Mouse (Mus musculus) embryonic stem cell, embryonic (primary cell): ENCODE measurements around the gene Med29.

ENCODE experiments used
- CTCF ChIA-PET, 4 experiments: fragments of 300-600 bp in 2 of 4; fragments of 350-600 bp in 2 of 4; sonication (Branson Sonifier 250); formaldehyde crosslinking; loops; one replicate each; lab custom pipeline; 2022; ENCODE audit warnings: inconsistent platforms in 2 of 4; lab: Charles Lee
- POLR2A ChIA-PET, 4 experiments: fragments of 300-600 bp in 2 of 4; fragments of 350-600 bp in 2 of 4; sonication (Branson Sonifier 250); formaldehyde crosslinking; loops; one replicate each; lab custom pipeline; 2022; ENCODE audit warnings: antibody characterized with exemption in 4 of 4, inconsistent platforms in 1 of 4; lab: Charles Lee

Gene Med29

GRCm38 (mm10) chr7:28385196-28385595 lies 7.3 kb downstream of the Med29 start:
- CTCF ChIA-PET = interaction anchor here in 2 of 4 experiments (0.6 to 2.1 kb wide), 3 partner anchors 10 to 846 kb away, joined by 4 to 11 read pairs (median 5); no protein-coding TSS in a partner anchor
- POLR2A ChIA-PET = interaction anchor here in 2 of 4 experiments (1.6 to 37.0 kb wide), 9 partner anchors 5 to 47 kb away, joined by 3 to 1116 read pairs (median 350); partner anchors contain the start of genes Med29 (in 2 of the 2), Paf1 (in 2 of the 2), Plekhg2 (in 2 of the 2) and Rps16 (in 2 of the 2)

GRCm38 (mm10) chr7:28384162-28384561 lies 8.3 kb downstream of the Med29 start:
- CTCF ChIA-PET = interaction anchor here in 2 of 4 experiments (0.6 to 0.7 kb wide), 2 partner anchors 9 to 58 kb away, joined by 3 read pairs; no protein-coding TSS in a partner anchor

GRCm38 (mm10) chr7:28383606-28384005 lies 8.9 kb downstream of the Med29 start:
- ChIA-PET POLR2A (interaction anchor here in 3 of 4 experiments (0.6 to 37.0 kb wide), 24 partner anchors 5 to 827 kb away, joined by 3 to 1116 read pairs (median 6); partner anchors contain the start of genes Med29 (in 3 of the 3), Paf1 (in 3 of the 3), Dll3 (in 2 of the 3) and Plekhg2 (in 2 of the 3)), CTCF (interaction anchor here in 2 of 4 experiments (0.7 to 1.2 kb wide), 2 partner anchors 39 to 57 kb away, joined by 3 to 4 read pairs; no protein-coding TSS in a partner anchor)

More at GRCm38 (mm10) chr7:28384162-28384561, 8.3 kb downstream of the Med29 start:
- POLR2A ChIA-PET = interaction anchor here in 3 of 4 experiments (0.8 to 37.0 kb wide), 19 partner anchors 5 to 102 kb away, joined by 3 to 1116 read pairs (median 12); partner anchors contain the start of genes Med29 (in 3 of the 3), Paf1 (in 3 of the 3), Dll3 (in 2 of the 3) and Plekhg2 (in 2 of the 3)

DNA sequence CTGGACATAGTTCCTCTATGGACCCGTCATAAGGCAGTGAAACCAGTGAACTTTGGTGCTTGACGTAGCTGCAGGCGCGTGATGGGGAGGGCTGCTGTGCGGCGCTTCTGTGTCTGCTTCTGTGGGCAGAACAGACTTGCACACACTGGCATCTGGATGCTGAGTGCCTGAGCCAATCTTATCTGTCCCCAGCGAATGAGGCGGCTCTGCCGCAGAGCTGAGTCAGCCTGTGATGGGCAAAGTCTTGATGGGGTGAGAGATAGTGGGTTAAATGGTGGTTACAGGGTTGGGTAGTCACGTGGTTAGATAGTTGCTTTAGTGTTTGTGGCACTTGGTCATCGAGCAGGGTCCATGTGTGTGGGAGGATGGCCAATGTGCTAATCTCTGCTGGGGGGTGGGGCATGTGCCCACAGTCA lies 9.5 kb downstream of the Med29 start:
- ChIA-PET POLR2A (interaction anchor here in 3 of 4 experiments (0.6 to 37.0 kb wide), 40 partner anchors 4 to 974 kb away, joined by 3 to 1116 read pairs (median 5); partner anchors contain the start of genes Med29 (in 3 of the 3), Paf1 (in 3 of the 3), Rps16 (in 3 of the 3) and Dll3 (in 2 of the 3)), CTCF (interaction anchor here in 2 of 4 experiments (0.6 to 1.3 kb wide), 4 partner anchors 37 to 443 kb away, joined by 3 to 5 read pairs (median 4); no protein-coding TSS in a partner anchor)

- CTCF ChIA-PET = interaction anchor here in 2 of 4 experiments (0.6 to 1.3 kb wide), 6 partner anchors 10 to 443 kb away, joined by 3 to 5 read pairs (median 4); partner anchors contain the start of genes Med29 (in 1 of the 2) and Paf1 (in 1 of the 2)
- POLR2A ChIA-PET = interaction anchor here in 3 of 4 experiments (0.5 to 37.0 kb wide), 46 partner anchors 4 to 1898 kb away, joined by 3 to 1116 read pairs (median 4); partner anchors contain the start of genes Med29 (in 3 of the 3), Paf1 (in 3 of the 3), Plekhg2 (in 3 of the 3) and Rps16 (in 3 of the 3)
Observed at GRCm38 (mm10) chr7:28382347-28382951, 10.1 kb downstream of the Med29 start.

- POLR2A ChIA-PET = interaction anchor here in 3 of 4 experiments (0.6 to 37.0 kb wide), 40 partner anchors 3 to 1898 kb away, joined by 3 to 1116 read pairs (median 5); partner anchors contain the start of genes Med29 (in 3 of the 3), Paf1 (in 3 of the 3), Plekhg2 (in 3 of the 3) and Rps16 (in 3 of the 3)
- CTCF ChIA-PET = interaction anchor here in 3 of 4 experiments (0.6 to 1.3 kb wide), 6 partner anchors 11 to 319 kb away, joined by 3 to 5 read pairs (median 3); partner anchors contain the start of genes Eid2 (in 1 of the 3), Med29 (in 1 of the 3), Paf1 (in 1 of the 3) and Selenov (in 1 of the 3)
Observed at GRCm38 (mm10) chr7:28381938-28382337, 10.6 kb downstream of the Med29 start.

GRCm38 (mm10) chr7:28381017-28381790 lies 11.3 kb downstream of the Med29 start:
- ChIA-PET POLR2A (interaction anchor here (0.6 to 37.0 kb wide), 34 partner anchors 2 to 1899 kb away, joined by 3 to 1116 read pairs (median 4); partner anchors contain the start of genes Med29 (in 4 of the 4), Paf1 (in 4 of the 4), Plekhg2 (in 3 of the 4) and Rps16 (in 3 of the 4)), CTCF (interaction anchor here in 3 of 4 experiments (0.6 to 1.3 kb wide), 6 partner anchors 11 to 320 kb away, joined by 3 to 5 read pairs (median 3); partner anchors contain the start of genes Eid2 (in 1 of the 3), Med29 (in 1 of the 3), Paf1 (in 1 of the 3) and Selenov (in 1 of the 3))

DNA sequence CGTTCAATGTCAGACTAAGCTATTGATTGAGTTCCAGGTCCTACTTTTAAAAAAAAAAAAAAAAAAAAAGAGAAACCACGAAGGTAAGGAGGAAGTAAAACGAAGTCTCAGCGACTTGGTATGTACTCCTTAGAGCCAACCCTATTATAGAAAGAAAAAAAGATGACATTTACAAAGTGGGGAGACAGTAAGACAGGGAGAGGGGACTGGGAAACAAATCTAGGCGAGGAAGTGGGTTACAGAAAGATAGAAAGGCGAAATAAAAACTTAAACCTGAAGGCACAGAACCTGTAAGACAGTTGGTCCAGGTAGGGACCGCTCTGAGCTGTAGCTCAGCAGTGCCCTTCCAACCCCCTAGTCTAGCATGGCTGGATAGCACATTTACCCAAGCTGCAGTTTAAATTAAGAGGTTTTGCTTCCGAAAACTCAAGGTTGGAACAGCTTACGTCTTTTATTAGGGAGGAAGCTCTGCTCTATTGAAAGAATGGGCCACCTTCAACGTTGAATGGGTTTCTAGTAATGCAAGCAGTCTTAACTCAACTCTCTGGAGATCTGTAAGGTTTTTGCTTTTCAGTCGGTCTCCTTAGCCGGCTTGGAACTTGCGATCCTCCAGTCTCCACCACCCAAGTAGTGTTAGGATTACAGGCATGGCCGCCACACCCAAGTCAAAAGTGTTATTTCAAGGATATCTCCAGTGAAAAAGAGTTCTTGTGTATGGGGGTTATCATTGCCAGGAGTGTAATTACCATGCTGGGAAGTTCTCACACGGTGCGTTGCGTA lies 12.1 kb downstream of the Med29 start, which contains the start of gene Zfp36:
Gene Zfp36 (minus strand): TSS at position 17 of the 780 bp plus-strand sequence.
- POLR2A ChIA-PET = interaction anchor here (0.7 to 37.0 kb wide), 12 partner anchors 10 to 296 kb away, joined by 3 to 1116 read pairs (median 14); partner anchors contain the start of genes Med29 (in 4 of the 4), Paf1 (in 4 of the 4), Rps16 (in 2 of the 4) and Supt5 (in 2 of the 4)
- CTCF ChIA-PET = interaction anchor here in 2 of 4 experiments (0.6 to 1.5 kb wide), 3 partner anchors 23 to 670 kb away, joined by 4 read pairs; no protein-coding TSS in a partner anchor

DNA sequence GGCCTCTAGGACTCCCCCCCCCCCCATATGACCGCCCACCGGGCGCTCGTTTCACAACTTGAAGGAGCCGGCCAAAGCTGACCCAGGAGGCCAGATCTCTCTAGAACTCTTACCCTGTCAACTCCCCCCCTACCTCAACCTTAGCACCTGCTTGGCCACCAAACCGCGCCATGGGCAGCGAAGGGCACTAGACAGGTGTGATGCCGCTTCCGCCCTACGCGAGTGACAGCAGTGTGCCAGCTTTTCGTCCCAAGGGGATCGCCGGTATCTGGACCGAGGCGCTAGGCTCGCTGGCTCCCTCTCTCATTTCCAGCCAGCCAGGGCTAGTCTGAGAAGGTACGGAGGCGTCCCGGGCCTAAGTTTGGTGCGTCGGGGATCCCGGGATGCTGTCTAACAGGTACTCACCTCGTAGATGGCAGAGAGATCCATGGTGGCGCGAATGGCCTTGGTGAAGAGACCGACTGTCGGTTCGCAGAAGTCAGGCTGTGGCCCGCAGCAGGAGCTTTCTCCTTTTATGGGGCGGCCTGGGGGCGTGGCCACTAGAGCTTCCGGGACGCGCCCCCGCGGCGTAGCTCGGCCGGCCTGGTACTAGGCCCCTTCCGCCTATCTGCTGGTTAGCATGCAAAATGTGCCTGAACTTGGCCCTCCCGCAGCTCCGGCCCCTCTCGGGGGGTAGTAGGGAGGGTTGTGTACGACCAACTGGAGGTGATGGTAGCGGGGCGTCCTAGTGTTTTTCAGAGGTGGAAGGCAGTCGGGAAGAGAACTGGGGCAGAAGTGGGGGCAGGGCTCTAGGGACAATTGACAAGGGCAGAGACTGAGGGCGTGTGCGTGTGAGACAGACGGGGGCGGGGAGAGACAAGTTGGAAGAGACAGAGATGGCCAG lies 13.5 kb downstream of the Med29 start:
- POLR2A ChIA-PET = interaction anchor here (0.6 to 37.0 kb wide), 70 partner anchors 10 to 1183 kb away, joined by 3 to 1116 read pairs (median 3); partner anchors contain the start of genes Med29 (in 3 of the 4), Paf1 (in 3 of the 4), Rps16 (in 3 of the 4) and Supt5 (in 3 of the 4)
- CTCF ChIA-PET = interaction anchor here in 3 of 4 experiments (0.5 to 1.5 kb wide), 12 partner anchors 12 to 489 kb away, joined by 3 to 13 read pairs (median 3); partner anchors contain the start of genes Dll3 (in 1 of the 3), Med29 (in 1 of the 3), Paf1 (in 1 of the 3) and Rps16 (in 1 of the 3)

- ChIA-PET POLR2A (interaction anchor here (0.5 to 37.0 kb wide), 45 partner anchors 9 to 1145 kb away, joined by 3 to 1116 read pairs (median 4); partner anchors contain the start of genes Med29 (in 3 of the 4), Paf1 (in 3 of the 4), Rps16 (in 3 of the 4) and Gmfg (in 2 of the 4)), CTCF (interaction anchor here in 1 of 4 experiments (0.8 to 1.3 kb wide), 6 partner anchors 11 to 87 kb away, joined by 3 to 4 read pairs (median 3); partner anchors contain the start of genes Gmfg and Selenov)
Observed at GRCm38 (mm10) chr7:28378066-28378690, 14.3 kb downstream of the Med29 start.

GRCm38 (mm10) chr7:28377190-28378065 lies 15.1 kb downstream of the Med29 start:
- POLR2A ChIA-PET = interaction anchor here (0.5 to 37.0 kb wide), 26 partner anchors 8 to 453 kb away, joined by 3 to 1116 read pairs (median 4); partner anchors contain the start of genes Med29 (in 3 of the 4), Paf1 (in 3 of the 4), Supt5 (in 3 of the 4) and Rps16 (in 2 of the 4)

GRCm38 (mm10) chr7:28376011-28376771 lies 16.3 kb downstream of the Med29 start:
- ChIA-PET CTCF (interaction anchor here (0.5 to 3.7 kb wide), 16 partner anchors 10 to 1044 kb away, joined by 3 to 12 read pairs (median 5); partner anchors contain the start of genes Gmfg (in 1 of the 4), Med29 (in 1 of the 4), Paf1 (in 1 of the 4) and Selenov (in 1 of the 4)), POLR2A (interaction anchor here (0.5 to 37.0 kb wide), 48 partner anchors 9 to 1393 kb away, joined by 3 to 1116 read pairs (median 4); partner anchors contain the start of genes Med29 (in 3 of the 4), Paf1 (in 3 of the 4), Rps16 (in 3 of the 4) and Supt5 (in 3 of the 4))

More at GRCm38 (mm10) chr7:28377190-28378065, 15.1 kb downstream of the Med29 start:
- CTCF ChIA-PET = interaction anchor here in 2 of 4 experiments (1.0 to 3.7 kb wide), 4 partner anchors 10 to 87 kb away, joined by 3 to 11 read pairs (median 4); partner anchors contain the start of genes Gmfg (in 1 of the 2) and Selenov (in 1 of the 2)
